Mouse (Mus musculus): ENCODE data around the gene Arid4a. TPM values are rescaled to one million over a fixed set of nuclear protein-coding genes. Genes with fewer than 3 reads are reported as not detected.

Arid4a gene
- polyA plus RNA-seq, 1 experiment from 2014 or later = 42.9 TPM

GRCm38 (mm10) chr12:70973831-70974230, 42.0 kb upstream of the Arid4a start:
- H3K27me3 ChIP-seq (replicated peaks; ENCODE audit: insufficient read depth, low read length) = no peaks in the 10 kb centered on the region
- H3K4me1 ChIP-seq (ENCODE audit: insufficient read depth, low read depth, low read length) = 0 out of 2 replicates have a peak, but pooled peaks cover 5% of the 10 kb centered on the region
- TF ChIP-seq CTCF (IDR thresholded peaks at IDR 0.05) (no peak), EP300 (IDR thresholded peaks at IDR 0.05) (no peak)
- DNase-seq (ENCODE audit: low spot score) (peak; percentile 17), ATAC-seq (no peak)
- no peak overlapping the region for H3K9ac ChIP-seq (replicated peaks; ENCODE audit: low read depth)
- 79% methylated on average over 4 of the region's 4 CpGs for WGBS
- peak overlapping the region; percentile 76; the same call in 1 of the 2 replicates for H3K4me3 ChIP-seq (ENCODE audit: low read depth, low read length)
- no peak overlapping the region for H3K4me2 ChIP-seq (replicated peaks; ENCODE audit: low read depth, low read length)
- no peaks in the 10 kb centered on the region for H3K9me3 ChIP-seq (ENCODE audit: low read length)
- 0 out of 2 replicates have a peak overlapping the region, but pooled peaks have one; percentile 74 for H3K27ac ChIP-seq (ENCODE audit: low read length)
- H3K36me3 ChIP-seq (ENCODE audit: insufficient read depth, low read length) = no peaks in the 10 kb centered on the region

GRCm38 (mm10) chr12:70974441-70975266, 41.1 kb upstream of the Arid4a start, which contains the start of gene Psma3:
Gene Psma3, plus strand, starts transcription at chr12:70974621.
- DNase-seq (ENCODE audit: low spot score) = peak; percentile 98
- WGBS = under 1% methylated on average over 70 of the region's 71 CpGs
- no peak for TF ChIP-seq EP300 (IDR thresholded peaks at IDR 0.05)
- peak; percentile 38 for TF ChIP-seq CTCF (IDR thresholded peaks at IDR 0.05)
- peak within 1 kb of the TSS; percentile 99 for H3K27ac ChIP-seq (ENCODE audit: low read length)
- H3K36me3 ChIP-seq (ENCODE audit: insufficient read depth, low read length) = no peaks in the 10 kb centered on the region
- H3K4me1 ChIP-seq (ENCODE audit: insufficient read depth, low read depth, low read length) = 0 out of 2 replicates have a peak, but pooled peaks cover 5% of the 10 kb centered on the region
- H3K27me3 ChIP-seq (replicated peaks; ENCODE audit: insufficient read depth, low read length) = no peaks in the 10 kb centered on the region
- H3K4me3 ChIP-seq (ENCODE audit: low read depth, low read length) = peak within 1 kb of the TSS; percentile 76
- peak within 1 kb of the TSS; percentile 93 for H3K9ac ChIP-seq (replicated peaks; ENCODE audit: low read depth)
- peak; percentile 99 for ATAC-seq
- H3K9me3 ChIP-seq (ENCODE audit: low read length) = no peaks in the 10 kb centered on the region
- H3K4me2 ChIP-seq (replicated peaks; ENCODE audit: low read depth, low read length) = peak within 1 kb of the TSS; percentile 50

- H3K4me3 ChIP-seq (ENCODE audit: low read depth, low read length) = peak overlapping the region; percentile 76
- H3K36me3 ChIP-seq (ENCODE audit: insufficient read depth, low read length) = no peaks in the 10 kb centered on the region
- H3K9ac ChIP-seq (replicated peaks; ENCODE audit: low read depth) = peak overlapping the region; percentile 93
- 0 out of 2 replicates have a peak, but pooled peaks cover 5% of the 10 kb centered on the region for H3K4me1 ChIP-seq (ENCODE audit: insufficient read depth, low read depth, low read length)
- TF ChIP-seq CTCF (IDR thresholded peaks at IDR 0.05) = no peak
- TF ChIP-seq EP300 (IDR thresholded peaks at IDR 0.05) = no peak
- no peaks in the 10 kb centered on the region for H3K27me3 ChIP-seq (replicated peaks; ENCODE audit: insufficient read depth, low read length)
- 18% methylated on average over 10 of the region's 10 CpGs for WGBS
- DNase-seq (ENCODE audit: low spot score) = no peak
- H3K9me3 ChIP-seq (ENCODE audit: low read length) = no peaks in the 10 kb centered on the region
- H3K4me2 ChIP-seq (replicated peaks; ENCODE audit: low read depth, low read length) = peak overlapping the region; percentile 50
- peak overlapping the region; percentile 99 for H3K27ac ChIP-seq (ENCODE audit: low read length)
- ATAC-seq = no peak
These were observed 40.4 kb upstream of the Arid4a start for GRCm38 (mm10) chr12:70975406-70975805.

GRCm38 (mm10) chr12:70975891-70976290, 39.9 kb upstream of the Arid4a start:
- H3K27ac ChIP-seq (ENCODE audit: low read length) = no peak overlapping the region
- H3K4me1 ChIP-seq (ENCODE audit: insufficient read depth, low read depth, low read length) = 0 out of 2 replicates have a peak, but pooled peaks cover 5% of the 10 kb centered on the region
- H3K9me3 ChIP-seq (ENCODE audit: low read length) = no peaks in the 10 kb centered on the region
- H3K27me3 ChIP-seq (replicated peaks; ENCODE audit: insufficient read depth, low read length) = no peaks in the 10 kb centered on the region
- H3K36me3 ChIP-seq (ENCODE audit: insufficient read depth, low read length) = no peaks in the 10 kb centered on the region
- ATAC-seq = no peak
- peak overlapping the region; percentile 76; the same call in 1 of the 2 replicates for H3K4me3 ChIP-seq (ENCODE audit: low read depth, low read length)
- no peak for DNase-seq (ENCODE audit: low spot score)
- no peak overlapping the region for H3K9ac ChIP-seq (replicated peaks; ENCODE audit: low read depth)
- peak overlapping the region; percentile 50 for H3K4me2 ChIP-seq (replicated peaks; ENCODE audit: low read depth, low read length)
- TF ChIP-seq CTCF (IDR thresholded peaks at IDR 0.05) = no peak
- no peak for TF ChIP-seq EP300 (IDR thresholded peaks at IDR 0.05)
- WGBS = 56% methylated on average over 3 of the region's 3 CpGs

- no peak for ATAC-seq
- TF ChIP-seq CTCF (IDR thresholded peaks at IDR 0.05) = no peak
- TF ChIP-seq EP300 (IDR thresholded peaks at IDR 0.05) = no peak
- Histone ChIP-seq H3K36me3 (ENCODE audit: insufficient read depth, low read length) (0 out of 2 replicates have a peak, but pooled peaks cover 3% of the 10 kb centered on the region), H3K27me3 (replicated peaks; ENCODE audit: insufficient read depth, low read length) (no peaks in the 10 kb centered on the region), H3K4me2 (replicated peaks; ENCODE audit: low read depth, low read length) (no peak overlapping the region), H3K4me1 (ENCODE audit: insufficient read depth, low read depth, low read length) (0 out of 2 replicates have a peak, but pooled peaks cover 5% of the 10 kb centered on the region), H3K27ac (ENCODE audit: low read length) (no peak overlapping the region), H3K9ac (replicated peaks; ENCODE audit: low read depth) (no peak overlapping the region), H3K4me3 (ENCODE audit: low read depth, low read length) (no peak overlapping the region), H3K9me3 (ENCODE audit: low read length) (no peaks in the 10 kb centered on the region)
- WGBS = 75% methylated on average over 7 of the region's 7 CpGs
- no peak for DNase-seq (ENCODE audit: low spot score)
These were observed 37.4 kb upstream of the Arid4a start for GRCm38 (mm10) chr12:70978345-70978744.

GRCm38 (mm10) chr12:70984855-70985550, 30.8 kb upstream of the Arid4a start:
- Histone ChIP-seq H3K4me2 (replicated peaks; ENCODE audit: low read depth, low read length) (no peak overlapping the region), H3K27ac (ENCODE audit: low read length) (no peak overlapping the region), H3K4me3 (ENCODE audit: low read depth, low read length) (no peak overlapping the region), H3K4me1 (ENCODE audit: insufficient read depth, low read depth, low read length) (no peaks in the 10 kb centered on the region), H3K27me3 (replicated peaks; ENCODE audit: insufficient read depth, low read length) (no peaks in the 10 kb centered on the region), H3K9ac (replicated peaks; ENCODE audit: low read depth) (no peak overlapping the region), H3K9me3 (ENCODE audit: low read length) (no peaks in the 10 kb centered on the region), H3K36me3 (ENCODE audit: insufficient read depth, low read length) (peaks cover 34% of the 10 kb centered on the region)
- ATAC-seq (peak; percentile 94), DNase-seq (ENCODE audit: low spot score) (peak; percentile 88)
- TF ChIP-seq CTCF (IDR thresholded peaks at IDR 0.05) = no peak
- peak; percentile 70 for TF ChIP-seq EP300 (IDR thresholded peaks at IDR 0.05)
- 76% methylated on average over 7 of the region's 7 CpGs for WGBS

Data from lung, postnatal 0 days (tissue).